Mouse (Mus musculus): Measurements from ENCODE around the gene Oxld1.

Gene Oxld1

DNA sequence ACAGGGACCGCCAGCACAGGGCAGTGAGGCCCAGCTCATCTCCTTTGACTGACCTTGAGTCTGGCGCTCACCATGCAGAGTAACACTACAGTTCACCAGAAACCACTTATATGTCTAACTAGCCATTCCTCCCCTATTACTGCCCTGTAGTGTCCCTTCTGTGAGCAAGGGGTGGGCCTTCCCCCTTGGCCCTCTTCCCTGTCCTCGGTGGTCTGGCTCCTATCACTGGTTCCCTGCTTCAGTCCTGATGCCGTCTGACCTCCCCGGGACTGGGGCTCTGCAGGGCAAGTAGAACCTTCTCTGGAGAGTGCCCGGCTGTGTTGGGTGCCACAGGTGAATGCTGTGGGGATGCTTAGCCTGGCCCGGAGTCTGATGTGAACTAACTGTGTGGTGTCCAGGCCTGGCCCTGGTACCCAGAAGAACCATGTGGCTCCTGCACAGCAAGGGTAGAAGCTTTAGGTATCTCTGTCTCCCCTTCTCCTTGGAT, 25.6 kb upstream of the Oxld1 start:
- DNase-seq (ENCODE audit: low spot score), result no peak

DNA sequence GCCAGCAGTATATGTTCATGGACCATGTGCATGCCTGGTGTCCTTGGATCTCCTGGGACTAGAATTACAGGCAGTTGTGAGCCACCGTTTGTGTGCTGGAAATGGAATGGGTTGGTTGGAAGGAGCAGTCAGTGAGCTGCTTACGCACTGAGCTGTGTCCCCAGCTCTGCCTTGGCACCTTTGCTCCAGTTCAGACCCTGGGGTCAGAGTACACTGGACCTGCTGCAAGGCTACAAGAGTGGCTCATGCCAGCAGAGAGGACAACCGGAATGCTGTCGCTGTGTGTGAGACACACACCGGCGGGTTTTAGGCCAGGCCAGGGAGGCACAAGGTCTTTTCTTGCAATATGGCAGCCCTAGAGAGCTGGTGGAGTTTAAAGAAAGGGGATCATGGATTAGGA, 14.2 kb upstream of the Oxld1 start:
- DNase-seq (ENCODE audit: low spot score), result no peak

DNA sequence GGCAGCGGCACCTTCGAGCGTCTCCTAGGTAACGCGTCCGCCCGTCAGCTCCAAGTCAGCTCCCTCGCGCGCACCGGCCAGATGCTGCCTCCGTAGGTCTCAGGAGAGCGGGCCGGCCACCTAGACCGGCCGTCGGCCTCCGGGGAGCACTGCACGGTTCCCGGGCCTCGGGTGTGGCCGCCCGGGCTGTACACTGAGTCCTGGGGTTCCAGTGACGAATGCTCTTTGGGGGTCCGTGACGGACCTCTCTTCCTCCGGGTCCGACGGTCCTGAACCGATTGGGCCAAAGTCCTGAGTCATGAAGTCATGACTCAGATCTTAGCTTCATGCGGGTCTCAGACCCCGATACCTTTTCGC, 9.8 kb upstream of the Oxld1 start:
- no peak for DNase-seq (ENCODE audit: low spot score)

DNA sequence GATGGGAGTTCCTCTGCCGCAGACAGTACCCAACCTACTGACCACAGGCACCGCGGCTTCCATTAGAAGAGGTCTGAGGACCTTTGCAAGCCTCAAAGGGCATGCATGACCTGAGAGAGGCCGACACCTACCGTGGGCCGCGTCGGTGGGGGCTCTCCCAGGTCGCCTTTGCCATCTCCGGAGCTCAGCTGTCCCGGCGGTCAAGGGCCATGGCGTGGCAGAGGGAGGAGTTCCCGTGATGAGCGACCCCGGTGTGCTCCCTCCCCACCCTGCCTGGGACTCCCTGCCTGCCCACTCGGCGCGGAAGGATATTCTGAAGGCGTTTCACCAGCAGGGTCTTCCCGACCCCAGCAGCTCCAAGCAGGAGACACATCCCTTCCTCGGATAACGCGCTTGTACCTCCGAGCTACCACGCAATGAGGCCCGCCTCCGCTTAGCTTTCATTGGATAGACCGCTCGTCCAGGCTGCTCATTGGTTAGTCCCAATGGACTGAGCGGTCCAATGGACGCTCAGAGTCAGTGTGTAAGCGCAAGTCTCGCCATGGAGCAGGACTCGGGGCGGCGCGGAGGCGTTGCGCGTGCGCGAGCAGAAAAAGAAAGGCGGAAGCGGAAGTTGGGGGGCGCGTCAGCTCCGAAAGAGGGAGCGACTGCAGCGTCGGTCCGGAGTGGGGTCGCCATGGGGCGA, 9.3 kb upstream of the Oxld1 start, which contains the start of gene Arl16:
Gene Arl16, minus strand, starts transcription at position 557 of the 685 bp plus-strand sequence.
- peak; percentile 84 for DNase-seq (ENCODE audit: low spot score)

- DNase-seq (ENCODE audit: low spot score), result no peak
Measured at GRCm38 (mm10) chr11:120465521-120465920, 7.7 kb upstream of the Oxld1 start.

- DNase-seq (ENCODE audit: low spot score), result no peak
Measured at GRCm38 (mm10) chr11:120464365-120464764, 6.5 kb upstream of the Oxld1 start.

DNA sequence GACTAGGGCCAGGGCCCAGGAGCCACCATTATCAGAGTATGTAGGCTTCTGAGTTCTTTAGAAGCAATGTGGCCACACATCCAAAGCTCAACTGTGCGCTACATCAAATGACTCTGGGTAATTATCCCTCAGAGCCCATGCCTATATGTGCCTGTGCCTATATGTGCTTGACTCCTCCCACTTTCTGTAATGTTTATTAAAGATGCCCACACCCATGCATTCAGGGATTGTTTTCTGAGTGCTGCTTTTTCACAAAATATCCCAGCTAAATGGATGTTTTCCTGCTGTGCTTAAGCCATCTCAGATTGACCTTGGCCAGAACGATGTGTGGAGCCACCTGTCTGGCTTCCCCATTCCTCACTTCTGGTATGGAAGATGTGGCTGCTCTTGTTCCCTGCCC, 5.7 kb upstream of the Oxld1 start:
- DNase-seq (ENCODE audit: low spot score), result no peak

GRCm38 (mm10) chr11:120458847-120459597, 1.2 kb upstream of the Oxld1 start:
- no peak for DNase-seq (ENCODE audit: low spot score)

DNA sequence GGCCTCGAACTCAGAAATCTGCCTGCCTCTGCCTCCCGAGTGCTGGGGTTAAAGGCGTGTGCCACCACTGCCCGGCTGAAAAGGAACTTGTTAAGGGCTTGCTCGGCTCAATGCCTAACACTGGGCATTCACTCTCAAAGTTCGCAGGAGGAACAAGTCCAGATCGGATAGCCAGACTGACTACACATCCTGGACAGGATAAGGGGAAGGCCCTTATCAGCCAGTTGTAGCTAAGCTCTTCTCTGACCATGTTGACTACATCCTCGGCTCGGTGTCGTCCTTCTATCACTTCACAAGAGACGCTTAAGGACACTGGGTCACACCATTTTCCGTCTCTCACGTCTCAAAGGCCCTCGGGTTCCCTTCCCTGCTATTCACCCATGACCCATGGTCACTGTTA, 498 bp downstream of the Oxld1 start:
- no peak for DNase-seq (ENCODE audit: low spot score)

DNA sequence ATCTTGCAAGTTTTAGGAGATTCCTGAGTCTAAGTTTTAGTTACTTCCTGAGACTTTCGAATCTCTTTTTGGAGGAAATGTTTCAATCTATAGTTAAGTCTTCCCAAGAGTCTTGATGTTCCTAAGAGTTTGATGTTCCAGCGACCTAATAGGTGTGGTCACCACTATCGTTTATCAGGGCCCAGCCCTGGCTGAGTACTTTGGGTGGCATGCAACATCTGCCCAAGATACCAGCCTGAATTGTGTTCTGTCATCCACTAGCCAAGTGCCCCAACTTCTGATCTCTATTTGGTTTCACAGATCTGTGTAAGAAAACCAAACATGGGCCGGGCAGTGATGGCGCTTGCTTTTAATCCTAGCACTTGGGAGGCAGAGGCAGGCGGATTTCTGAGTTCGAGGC, 2.5 kb downstream of the Oxld1 start:
- no peak for DNase-seq (ENCODE audit: low spot score)

DNA sequence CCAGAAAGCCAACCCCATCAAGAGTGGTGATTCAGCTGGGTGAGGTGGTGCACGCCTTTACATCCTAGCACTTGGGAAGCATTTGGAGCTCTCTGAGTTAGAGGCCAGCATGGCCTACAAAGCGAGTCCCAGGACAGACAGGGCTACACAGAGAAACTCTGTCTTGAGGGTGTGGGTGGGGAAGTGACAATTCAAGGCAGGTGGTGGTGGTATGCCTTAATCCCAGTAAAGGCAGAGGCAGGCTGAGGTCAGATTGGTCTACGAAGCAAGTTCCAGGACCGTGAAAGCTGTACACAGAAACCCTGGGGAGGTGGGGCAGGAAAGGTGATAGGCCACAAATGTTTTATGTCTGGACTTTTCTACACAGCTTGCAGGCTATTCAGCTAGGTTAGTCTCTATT, 2.9 kb downstream of the Oxld1 start:
- no peak for DNase-seq (ENCODE audit: low spot score)

- no peak for DNase-seq (ENCODE audit: low spot score)
Measured at GRCm38 (mm10) chr11:120453306-120453705, 4.6 kb downstream of the Oxld1 start, which contains the start of gene Pde6g. Gene Pde6g (minus strand): TSS chr11:120453500.

DNA sequence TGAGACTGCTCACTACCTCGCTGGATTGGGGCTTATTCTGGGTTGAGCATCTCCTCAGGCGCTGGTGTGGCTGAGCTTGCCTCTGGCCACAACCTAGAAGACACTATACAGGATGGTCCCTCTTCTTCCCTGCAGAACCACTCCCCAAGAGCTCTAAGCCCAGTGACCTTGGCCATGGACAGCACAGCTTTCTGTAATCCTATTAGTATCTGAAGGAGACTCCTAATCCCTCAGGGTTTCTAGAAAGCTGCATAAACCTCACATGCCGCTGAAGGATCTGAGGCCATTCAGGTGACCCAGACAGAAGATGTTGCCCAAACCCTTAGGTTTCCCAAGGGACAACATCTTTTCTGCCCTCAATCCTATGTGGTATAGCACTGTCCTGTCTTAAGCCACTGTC, 5.6 kb downstream of the Oxld1 start:
- DNase-seq (ENCODE audit: low spot score), result no peak

DNA sequence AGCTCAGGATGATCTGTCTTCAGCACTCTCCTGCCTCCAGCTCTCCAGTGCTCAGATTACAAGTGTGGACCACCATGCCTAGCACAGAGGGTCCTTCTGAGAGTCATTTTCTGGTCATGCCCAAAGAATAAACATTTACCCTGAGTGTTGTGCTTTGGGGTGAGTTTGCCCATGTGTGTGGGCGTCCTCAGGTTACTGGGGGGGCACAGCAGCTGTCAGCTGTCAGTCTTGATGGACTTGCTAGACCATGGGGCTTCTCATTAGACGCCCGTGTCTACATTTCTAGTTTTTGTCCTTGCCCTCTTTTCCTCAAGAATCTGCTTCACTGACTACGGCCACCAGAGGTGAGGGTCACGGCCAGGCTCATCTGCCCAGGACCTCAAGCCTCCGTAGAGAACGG, 10.7 kb downstream of the Oxld1 start:
- no peak for DNase-seq (ENCODE audit: low spot score)

- no peak for DNase-seq (ENCODE audit: low spot score)
Measured at GRCm38 (mm10) chr11:120445475-120445874, 12.4 kb downstream of the Oxld1 start.

- DNase-seq (ENCODE audit: low spot score), result no peak
Measured at GRCm38 (mm10) chr11:120444106-120444505, 13.8 kb downstream of the Oxld1 start.

- no peak for DNase-seq (ENCODE audit: low spot score)
Measured at GRCm38 (mm10) chr11:120442765-120443280, 15.0 kb downstream of the Oxld1 start.

GRCm38 (mm10) chr11:120442344-120442743, 15.5 kb downstream of the Oxld1 start, which contains the start of gene Tspan10:
Gene Tspan10 (plus strand): TSS chr11:120442644.
- no peak for DNase-seq (ENCODE audit: low spot score)

DNA sequence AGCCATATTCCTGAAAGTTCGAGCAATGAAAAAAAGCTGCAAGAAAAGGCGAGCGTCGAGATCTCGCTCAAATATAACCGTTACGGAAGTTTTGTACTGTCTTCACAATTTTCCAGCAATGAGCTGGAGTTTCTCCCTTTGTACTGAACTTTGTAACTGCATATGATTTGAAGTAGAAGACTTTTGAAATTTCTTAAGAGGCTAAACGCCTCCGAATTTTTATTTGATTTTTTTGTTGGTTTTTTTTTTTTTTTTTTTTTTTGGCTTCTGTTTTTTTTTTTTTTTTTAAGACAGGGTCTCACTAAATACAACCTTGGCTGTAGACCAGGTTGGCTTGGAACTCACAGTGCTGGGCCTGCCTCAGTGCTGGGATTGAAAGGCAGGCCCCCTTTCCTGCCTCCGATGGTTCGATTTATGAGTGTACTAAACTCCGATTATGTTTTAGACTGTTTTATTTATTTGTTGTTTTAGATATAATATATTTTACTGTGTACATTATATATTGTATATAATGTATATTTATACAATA, 19.9 kb downstream of the Oxld1 start:
- DNase-seq (ENCODE audit: low spot score), result no peak

- peak; percentile 90 for DNase-seq (ENCODE audit: low spot score)
Measured at GRCm38 (mm10) chr11:120437152-120437856, 20.6 kb downstream of the Oxld1 start, which contains the start of gene Nploc4. Gene Nploc4 (minus strand): TSS chr11:120437708.

DNA sequence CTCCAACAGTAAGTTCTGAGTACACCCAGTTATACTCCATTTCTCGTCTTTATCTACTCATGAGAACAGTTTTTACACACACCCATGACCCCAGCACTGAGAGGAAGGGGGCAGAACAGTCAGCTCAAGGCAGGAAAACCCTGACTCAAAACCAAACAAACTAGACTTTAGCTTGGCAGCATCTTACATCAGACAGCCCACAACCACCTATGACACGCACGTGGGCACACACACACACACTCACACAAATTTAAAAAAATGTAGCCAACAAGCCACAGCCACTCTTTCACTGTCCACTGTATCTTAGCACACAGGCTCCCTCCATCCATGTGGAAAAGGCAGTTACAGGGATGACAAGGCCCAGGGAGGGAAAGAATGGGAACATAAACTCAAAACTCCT, 31.1 kb downstream of the Oxld1 start:
- DNase-seq (ENCODE audit: low spot score), result no peak

Measured in urinary bladder, postnatal 25 days (tissue).